28 mouse cellular contexts compared by ENCODE assay signal in genomic region chr2:137635019-137635621, GRCm38 (mm10).
DNase-seq lines count a peak whose midpoint lies in the region; ATAC-seq and TF ChIP-seq lines count a peak whose summit lies in the region.
"Had no signal": no experiment of that assay in that cellular context is flagged by ENCODE, and none has a peak within 500 bp of the region (broad histone marks: within the 10 kb centered on the region; RNA-seq: fewer than 3 reads in every experiment).

No protein-coding gene starts in this region.

- no peak overlapping the region for H3K4me2 ChIP-seq in heart, postnatal 0 days (ENCODE audit: low read depth, low read length)
- H3K4me2 ChIP-seq in heart, embryonic 11.5 days = no peak overlapping the region
- no peak overlapping the region for H3K4me2 ChIP-seq in kidney, postnatal 0 days (ENCODE audit: low read length)
- H3K4me2 ChIP-seq in lung, embryonic 16.5 days (ENCODE audit: low read depth, low read length) = no peak overlapping the region
- no peak overlapping the region for H3K4me2 ChIP-seq in intestine, embryonic 16.5 days (ENCODE audit: low read depth, low read length)
- H3K4me2 ChIP-seq: embryonic facial prominence, embryonic 15.5 days; forebrain, embryonic 13.5 days; heart, embryonic 13.5 days; hindbrain, embryonic 12.5 days; limb, embryonic 13.5 days; liver, embryonic 11.5 days; midbrain, embryonic 13.5 days had no signal

- peak; percentile 25 for DNase-seq in heart, postnatal 0 days (ENCODE audit: low spot score)
- peak; percentile 83 for DNase-seq in kidney, postnatal 0 days (ENCODE audit: low spot score)
- DNase-seq in kidney, adult 8-10 months = no peak
- DNase-seq in lung, postnatal 4 days = no peak
- no peak for DNase-seq in thymus, adult 18-20 months
- DNase-seq: adrenal gland, postnatal 10 days; cerebellum, adult 8-10 months; cerebellum, postnatal 25 days; gastrocnemius, postnatal 25 days; heart, adult 11 months; heart, postnatal 36 days; kidney, postnatal 25 days; thymus, adult 2 months; thymus, postnatal 36 days had no signal

- no peak overlapping the region for H3K9ac ChIP-seq in heart, postnatal 0 days (replicated peaks; ENCODE audit: low read depth, low read length)
- no peak overlapping the region for H3K9ac ChIP-seq in heart, embryonic 11.5 days (ENCODE audit: low read depth, low read length)
- no peak overlapping the region for H3K9ac ChIP-seq in kidney, postnatal 0 days (ENCODE audit: low read depth, low read length)
- H3K9ac ChIP-seq in lung, embryonic 16.5 days (ENCODE audit: low read length) = no peak overlapping the region
- H3K9ac ChIP-seq in intestine, embryonic 16.5 days (ENCODE audit: low read depth, low read length) = no peak overlapping the region
- H3K9ac ChIP-seq: embryonic facial prominence, embryonic 15.5 days; forebrain, embryonic 13.5 days; heart, embryonic 13.5 days; hindbrain, embryonic 12.5 days; limb, embryonic 13.5 days; midbrain, embryonic 13.5 days had no signal

- H3K27me3 ChIP-seq in heart, postnatal 0 days (ENCODE audit: control insufficient read depth, insufficient read depth, low read length) = no peaks in the 10 kb centered on the region
- H3K27me3 ChIP-seq in heart, embryonic 11.5 days (ENCODE audit: control insufficient read depth, insufficient read depth, low read length) = no peaks in the 10 kb centered on the region
- H3K27me3 ChIP-seq in kidney, postnatal 0 days (ENCODE audit: insufficient read depth, low read length) = no peaks in the 10 kb centered on the region
- H3K27me3 ChIP-seq in lung, embryonic 16.5 days (ENCODE audit: control insufficient read depth, insufficient read depth, low read depth, low read length) = no peaks in the 10 kb centered on the region
- H3K27me3 ChIP-seq in intestine, embryonic 16.5 days (replicated peaks; ENCODE audit: control insufficient read depth, insufficient read depth, low read length) = no peaks in the 10 kb centered on the region
- H3K27me3 ChIP-seq: embryonic facial prominence, embryonic 15.5 days; forebrain, embryonic 13.5 days; heart, embryonic 13.5 days; hindbrain, embryonic 12.5 days; limb, embryonic 13.5 days; midbrain, embryonic 13.5 days; Patski had no signal

- TF ChIP-seq CTCF in heart, postnatal 0 days (IDR thresholded peaks at IDR 0.05; ENCODE audit: low read depth) = no peak
- no peak for TF ChIP-seq CTCF in kidney, postnatal 0 days (IDR thresholded peaks at IDR 0.05; ENCODE audit: low read depth)

- H3K27ac ChIP-seq in heart, postnatal 0 days (ENCODE audit: low read depth) = no peak overlapping the region
- H3K27ac ChIP-seq in heart, embryonic 11.5 days (ENCODE audit: low read depth, low read length) = no peak overlapping the region
- 0 out of 2 replicates have a peak overlapping the region, but pooled peaks have one; percentile 38 for H3K27ac ChIP-seq in kidney, postnatal 0 days
- H3K27ac ChIP-seq in lung, embryonic 16.5 days (ENCODE audit: low read length) = no peak overlapping the region
- H3K27ac ChIP-seq in intestine, embryonic 16.5 days (ENCODE audit: low read length) = no peak overlapping the region; the same call in 1 of the 2 replicates
- H3K27ac ChIP-seq: embryonic facial prominence, embryonic 10.5 days; embryonic facial prominence, embryonic 15.5 days; forebrain, embryonic 13.5 days; heart, embryonic 13.5 days; hindbrain, embryonic 12.5 days; hindbrain, postnatal 0 days; limb, embryonic 13.5 days; macrophage; midbrain, embryonic 13.5 days had no signal

- 47% methylated on average over 4 of the region's 4 CpGs for WGBS in heart, postnatal 0 days
- 53% methylated on average over 4 of the region's 4 CpGs for WGBS in heart, embryonic 11.5 days (ENCODE audit: insufficient replicate concordance)
- 44% methylated on average over 4 of the region's 4 CpGs for WGBS in kidney, postnatal 0 days
- 39% methylated on average over 4 of the region's 4 CpGs for WGBS in lung, embryonic 16.5 days
- WGBS in intestine, embryonic 16.5 days = 51% methylated on average over 4 of the region's 4 CpGs

- no peaks in the 10 kb centered on the region; the same call in 1 of the 2 replicates for H3K4me1 ChIP-seq in heart, postnatal 0 days (ENCODE audit: control insufficient read depth, insufficient read depth)
- no peaks in the 10 kb centered on the region for H3K4me1 ChIP-seq in heart, embryonic 11.5 days (ENCODE audit: control insufficient read depth, insufficient read depth, low read length)
- no peaks in the 10 kb centered on the region for H3K4me1 ChIP-seq in kidney, postnatal 0 days (replicated peaks; ENCODE audit: insufficient read depth, low read length)
- H3K4me1 ChIP-seq in lung, embryonic 16.5 days (replicated peaks; ENCODE audit: control insufficient read depth, insufficient read depth, low read length) = peaks cover 3% of the 10 kb centered on the region; the same call in 1 of the 2 replicates
- no peaks in the 10 kb centered on the region for H3K4me1 ChIP-seq in intestine, embryonic 16.5 days (ENCODE audit: control insufficient read depth, insufficient read depth, low read length)
- H3K4me1 ChIP-seq: embryonic facial prominence, embryonic 10.5 days; embryonic facial prominence, embryonic 15.5 days; forebrain, embryonic 13.5 days; hindbrain, embryonic 12.5 days; limb, embryonic 13.5 days; midbrain, embryonic 13.5 days had no signal

- no peak for TF ChIP-seq EP300 in heart, postnatal 0 days (IDR thresholded peaks at IDR 0.05; ENCODE audit: low read depth)

- ATAC-seq in heart, postnatal 0 days (ENCODE audit: insufficient read depth, low read depth) = no peak
- ATAC-seq in heart, embryonic 11.5 days (replicated peaks; ENCODE audit: insufficient number of reproducible peaks, low FRiP score, low TSS enrichment) = no peak
- no peak; the same call in 1 of the 2 replicates for ATAC-seq in kidney, postnatal 0 days (replicated peaks; ENCODE audit: low FRiP score, low read depth)
- ATAC-seq in lung, embryonic 16.5 days (ENCODE audit: low read depth) = peak; percentile 92
- peak; percentile 87 for ATAC-seq in intestine, embryonic 16.5 days
- ATAC-seq: forebrain, embryonic 13.5 days; hindbrain, postnatal 0 days; midbrain, embryonic 13.5 days; Patski had no signal

- no peaks in the 10 kb centered on the region for H3K9me3 ChIP-seq in heart, postnatal 0 days (replicated peaks; ENCODE audit: control insufficient read depth, low read length)
- no peaks in the 10 kb centered on the region for H3K9me3 ChIP-seq in heart, embryonic 11.5 days (replicated peaks; ENCODE audit: control insufficient read depth, low read length)
- no peaks in the 10 kb centered on the region for H3K9me3 ChIP-seq in kidney, postnatal 0 days (replicated peaks; ENCODE audit: low read length)
- no peaks in the 10 kb centered on the region for H3K9me3 ChIP-seq in lung, embryonic 16.5 days (ENCODE audit: control insufficient read depth, low read length)
- H3K9me3 ChIP-seq in intestine, embryonic 16.5 days (ENCODE audit: control insufficient read depth, low read length) = no peaks in the 10 kb centered on the region
- H3K9me3 ChIP-seq: embryonic facial prominence, embryonic 10.5 days; embryonic facial prominence, embryonic 15.5 days; forebrain, embryonic 13.5 days; heart, embryonic 13.5 days; hindbrain, embryonic 12.5 days; limb, embryonic 13.5 days; midbrain, embryonic 13.5 days had no signal

- H3K4me3 ChIP-seq in heart, postnatal 0 days (ENCODE audit: low read depth, low read length) = no peak overlapping the region
- H3K4me3 ChIP-seq in heart, embryonic 11.5 days (ENCODE audit: low read depth, low read length) = no peak overlapping the region
- no peak overlapping the region for H3K4me3 ChIP-seq in kidney, postnatal 0 days (replicated peaks; ENCODE audit: low read depth, low read length)
- no peak overlapping the region for H3K4me3 ChIP-seq in lung, embryonic 16.5 days (ENCODE audit: low read length)
- no peak overlapping the region for H3K4me3 ChIP-seq in intestine, embryonic 16.5 days (ENCODE audit: low read length)
- H3K4me3 ChIP-seq: embryonic facial prominence, embryonic 10.5 days; embryonic facial prominence, embryonic 15.5 days; forebrain, embryonic 13.5 days; heart, embryonic 13.5 days; hindbrain, embryonic 12.5 days; limb, embryonic 13.5 days; midbrain, embryonic 13.5 days had no signal

- no peaks in the 10 kb centered on the region for H3K36me3 ChIP-seq in heart, postnatal 0 days (replicated peaks; ENCODE audit: control insufficient read depth, insufficient read depth, low read length)
- H3K36me3 ChIP-seq in heart, embryonic 11.5 days (ENCODE audit: control insufficient read depth, insufficient read depth, low read length) = no peaks in the 10 kb centered on the region
- H3K36me3 ChIP-seq in kidney, postnatal 0 days (ENCODE audit: insufficient read depth, low read length) = no peaks in the 10 kb centered on the region
- no peaks in the 10 kb centered on the region for H3K36me3 ChIP-seq in lung, embryonic 16.5 days (ENCODE audit: control insufficient read depth, insufficient read depth, low read length)
- no peaks in the 10 kb centered on the region for H3K36me3 ChIP-seq in intestine, embryonic 16.5 days (ENCODE audit: control insufficient read depth, insufficient read depth, low read length)
- H3K36me3 ChIP-seq: embryonic facial prominence, embryonic 10.5 days; embryonic facial prominence, embryonic 15.5 days; heart, embryonic 13.5 days; hindbrain, embryonic 12.5 days; limb, embryonic 13.5 days; midbrain, embryonic 13.5 days had no signal

Comparison
In these comparisons a context has a peak if more than half of its experiments do, and no peak if none do; other contexts are left out.
1. DNase-seq: peak in heart, postnatal 0 days (single experiment) and kidney, postnatal 0 days (single experiment); none in kidney, adult 8-10 months (0 of 2), lung, postnatal 4 days (0 of 2) and thymus, adult 18-20 months (0 of 2).
2. ATAC-seq: peak in lung, embryonic 16.5 days (single experiment) and intestine, embryonic 16.5 days (single experiment); none in heart, postnatal 0 days (single experiment), heart, embryonic 11.5 days (single experiment) and kidney, postnatal 0 days (single experiment).